Mouse (Mus musculus) spleen, adult 2 months (tissue): ENCODE results near the gene Wdr53.

Experiments
- CTCF ChIP-seq: fragments of 200-500 bp; IDR thresholded peaks from 2 replicates; pipeline ENCODE4 v1.5.1; 2011; ENCODE audit warnings: mild to moderate bottlenecking, inconsistent platforms; ENCODE audit not compliant: insufficient read depth, insufficient read length, insufficient replicate concordance; ENCODE audit errors: extremely low read depth
- POLR2A ChIP-seq: fragments of 200-500 bp; IDR thresholded peaks from 2 replicates; pipeline ENCODE4 v1.6.1; 2011; ENCODE audit warnings: low read depth, low read length, inconsistent platforms

DNA sequence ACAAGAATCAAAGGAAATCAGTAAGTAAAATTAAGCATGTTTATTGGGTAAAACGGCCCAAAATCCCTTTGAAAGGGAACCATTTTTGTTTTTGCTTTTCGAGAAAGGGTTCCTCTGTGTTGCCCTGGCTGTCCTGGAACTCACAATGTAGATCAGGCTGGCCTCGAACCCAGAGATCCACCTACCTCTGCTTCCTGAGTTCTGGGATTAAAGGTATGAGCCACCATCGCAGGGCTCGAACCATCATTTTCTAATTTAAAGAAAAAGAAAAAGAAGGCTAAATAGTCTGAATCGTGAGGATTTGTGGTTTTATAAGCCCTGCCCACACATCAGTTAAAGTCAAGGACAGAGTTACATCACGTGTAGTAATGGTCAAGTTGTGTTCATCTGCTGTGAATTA is 31.4 kb downstream of the Wdr53 start:
- TF ChIP-seq CTCF (no peak), POLR2A (no peak)
